Mouse (Mus musculus): ENCODE measurements around the gene Xrcc6. TPM values are rescaled to one million over a fixed set of nuclear protein-coding genes. Genes with fewer than 3 reads are reported as not detected.

The Xrcc6 gene
- polyA plus RNA-seq, 1 experiment from 2014 or later: 87.0 TPM

GRCm38 (mm10) chr15:81960171-81961077 lies 27.2 kb upstream of the Xrcc6 start, which contains the start of gene Pmm1:
Gene Pmm1 (minus strand): TSS chr15:81960930.
- Histone ChIP-seq H3K4me1 (replicated peaks; ENCODE audit: control insufficient read depth, insufficient read depth, low read length) (no peaks in the 10 kb centered on the region), H3K9ac (ENCODE audit: low read length) (peak within 1 kb of the TSS; percentile 66), H3K4me2 (ENCODE audit: low read length) (peak within 1 kb of the TSS; percentile 99), H3K27me3 (replicated peaks; ENCODE audit: control insufficient read depth, insufficient read depth, low read length) (no peaks in the 10 kb centered on the region), H3K36me3 (ENCODE audit: control insufficient read depth, insufficient read depth, low read length) (no peaks in the 10 kb centered on the region), H3K4me3 (ENCODE audit: low read depth, low read length) (peak within 1 kb of the TSS; percentile 65), H3K9me3 (ENCODE audit: control insufficient read depth, low read length) (no peaks in the 10 kb centered on the region), H3K27ac (ENCODE audit: low read depth) (peak within 1 kb of the TSS; percentile 75)
- DNase-seq (ENCODE audit: low spot score) (peak; percentile 99), ATAC-seq (replicated peaks; ENCODE audit: low FRiP score, low TSS enrichment, low read depth) (peak; percentile 98)
- WGBS: under 1% methylated on average over 75 of the region's 77 CpGs

- Histone ChIP-seq H3K27ac (ENCODE audit: low read depth) (no peak overlapping the region), H3K4me2 (ENCODE audit: low read length) (peak overlapping the region; percentile 99), H3K27me3 (replicated peaks; ENCODE audit: control insufficient read depth, insufficient read depth, low read length) (no peaks in the 10 kb centered on the region), H3K36me3 (ENCODE audit: control insufficient read depth, insufficient read depth, low read length) (no peaks in the 10 kb centered on the region), H3K4me1 (replicated peaks; ENCODE audit: control insufficient read depth, insufficient read depth, low read length) (no peaks in the 10 kb centered on the region), H3K9me3 (ENCODE audit: control insufficient read depth, low read length) (no peaks in the 10 kb centered on the region), H3K4me3 (ENCODE audit: low read depth, low read length) (peak overlapping the region; percentile 65), H3K9ac (ENCODE audit: low read length) (no peak overlapping the region)
- 2% methylated on average over 7 of the region's 8 CpGs for WGBS
- ATAC-seq (replicated peaks; ENCODE audit: low FRiP score, low TSS enrichment, low read depth): peak; percentile 38; the same call in 1 of the 2 replicates
- DNase-seq (ENCODE audit: low spot score): no peak
Measured at GRCm38 (mm10) chr15:81961078-81961451, 26.6 kb upstream of the Xrcc6 start.

DNA sequence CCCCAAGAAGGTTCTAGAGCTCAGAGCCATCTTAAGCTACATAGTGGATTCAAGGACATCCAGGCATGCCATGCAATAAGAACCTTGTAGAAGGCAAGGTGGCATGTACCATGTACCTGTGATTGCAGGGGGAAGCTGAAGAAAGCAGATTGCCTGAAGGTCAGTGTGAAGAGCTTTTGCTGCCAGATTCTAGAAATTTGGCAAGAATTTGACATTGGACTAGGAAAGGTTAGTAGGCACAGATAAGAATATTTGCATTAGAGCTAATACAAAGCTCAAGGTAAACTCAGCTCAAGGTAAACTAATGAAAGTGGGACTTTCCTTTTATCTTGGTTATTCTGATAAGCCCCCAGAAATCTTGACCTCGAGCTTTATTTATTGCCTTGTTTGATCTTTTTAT lies 23.4 kb upstream of the Xrcc6 start:
- Histone ChIP-seq H3K4me1 (replicated peaks; ENCODE audit: control insufficient read depth, insufficient read depth, low read length) (no peaks in the 10 kb centered on the region), H3K9me3 (ENCODE audit: control insufficient read depth, low read length) (no peaks in the 10 kb centered on the region), H3K4me3 (ENCODE audit: low read depth, low read length) (no peak overlapping the region), H3K36me3 (ENCODE audit: control insufficient read depth, insufficient read depth, low read length) (no peaks in the 10 kb centered on the region), H3K27me3 (replicated peaks; ENCODE audit: control insufficient read depth, insufficient read depth, low read length) (no peaks in the 10 kb centered on the region), H3K4me2 (ENCODE audit: low read length) (no peak overlapping the region), H3K9ac (ENCODE audit: low read length) (no peak overlapping the region), H3K27ac (ENCODE audit: low read depth) (no peak overlapping the region)
- WGBS: 47% methylated on average over 1 of the region's 1 CpGs
- ATAC-seq (replicated peaks; ENCODE audit: low FRiP score, low TSS enrichment, low read depth) (no peak), DNase-seq (ENCODE audit: low spot score) (no peak)

DNA sequence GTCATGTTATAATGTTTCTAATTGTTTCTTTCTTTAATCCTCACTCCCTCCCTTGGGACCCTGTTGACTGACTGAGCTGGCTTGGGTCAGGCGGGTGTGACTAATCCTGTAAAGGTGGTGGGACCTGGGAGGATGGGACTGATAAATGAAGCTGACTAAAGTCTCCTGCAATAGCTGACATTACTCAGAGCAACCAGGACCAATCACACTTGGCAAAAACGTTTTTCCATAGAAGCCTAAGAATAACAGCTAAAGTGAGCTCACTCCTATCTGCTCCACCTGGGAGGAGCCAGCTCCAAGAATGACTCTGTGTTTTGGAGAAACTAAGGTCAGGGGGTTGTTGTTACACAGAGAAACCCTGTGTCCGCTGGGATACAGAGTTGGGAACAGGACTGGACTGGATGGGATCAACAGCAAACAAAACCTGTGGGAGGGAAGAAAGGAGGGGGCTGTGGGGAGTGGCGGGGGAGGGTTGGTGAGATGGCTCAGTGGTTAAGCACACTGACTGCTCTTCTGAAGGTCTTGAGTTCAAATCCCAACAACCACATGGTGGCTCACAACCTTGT lies 22.6 kb upstream of the Xrcc6 start:
- no peak for DNase-seq (ENCODE audit: low spot score)
- no peaks in the 10 kb centered on the region for H3K27me3 ChIP-seq (replicated peaks; ENCODE audit: control insufficient read depth, insufficient read depth, low read length)
- WGBS: 61% methylated on average over 4 of the region's 4 CpGs

GRCm38 (mm10) chr15:81966062-81966829 lies 21.4 kb upstream of the Xrcc6 start:
- H3K27ac ChIP-seq (ENCODE audit: low read depth): no peak overlapping the region
- no peaks in the 10 kb centered on the region for H3K9me3 ChIP-seq (ENCODE audit: control insufficient read depth, low read length)
- DNase-seq (ENCODE audit: low spot score): no peak
- ATAC-seq (replicated peaks; ENCODE audit: low FRiP score, low TSS enrichment, low read depth): no peak
- H3K4me2 ChIP-seq (ENCODE audit: low read length): no peak overlapping the region
- no peaks in the 10 kb centered on the region for H3K36me3 ChIP-seq (ENCODE audit: control insufficient read depth, insufficient read depth, low read length)
- WGBS: 81% methylated on average over 12 of the region's 14 CpGs
- H3K9ac ChIP-seq (ENCODE audit: low read length): no peak overlapping the region
- no peaks in the 10 kb centered on the region for H3K4me1 ChIP-seq (replicated peaks; ENCODE audit: control insufficient read depth, insufficient read depth, low read length)
- H3K27me3 ChIP-seq (replicated peaks; ENCODE audit: control insufficient read depth, insufficient read depth, low read length): no peaks in the 10 kb centered on the region
- H3K4me3 ChIP-seq (ENCODE audit: low read depth, low read length): no peak overlapping the region

More for the DNA sequence above, 22.6 kb upstream of the Xrcc6 start:
- H3K9me3 ChIP-seq (ENCODE audit: control insufficient read depth, low read length): no peaks in the 10 kb centered on the region
- H3K9ac ChIP-seq (ENCODE audit: low read length): no peak overlapping the region
- no peak overlapping the region for H3K4me3 ChIP-seq (ENCODE audit: low read depth, low read length)
- H3K4me1 ChIP-seq (replicated peaks; ENCODE audit: control insufficient read depth, insufficient read depth, low read length): no peaks in the 10 kb centered on the region
- no peak for ATAC-seq (replicated peaks; ENCODE audit: low FRiP score, low TSS enrichment, low read depth)
- H3K27ac ChIP-seq (ENCODE audit: low read depth): no peak overlapping the region
- H3K4me2 ChIP-seq (ENCODE audit: low read length): no peak overlapping the region
- no peaks in the 10 kb centered on the region for H3K36me3 ChIP-seq (ENCODE audit: control insufficient read depth, insufficient read depth, low read length)

DNA sequence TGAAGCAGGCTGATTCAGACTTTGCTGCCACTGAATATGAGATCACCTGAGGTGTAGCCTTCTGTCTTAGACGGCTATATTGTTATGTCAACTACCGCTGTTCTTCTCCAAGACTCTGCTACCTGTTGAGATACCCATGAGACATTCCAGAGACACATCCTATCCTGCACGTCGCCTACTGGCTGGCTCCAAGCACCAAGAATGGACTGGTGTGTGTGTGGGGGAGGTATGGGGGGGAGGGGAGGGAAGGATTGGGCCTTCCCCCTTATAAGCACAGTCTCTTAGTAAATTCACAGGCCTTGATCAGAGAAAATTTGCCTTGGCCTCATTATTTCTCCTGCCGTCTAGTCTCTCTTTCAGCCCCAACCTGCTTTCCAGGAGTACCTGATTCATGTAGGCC lies 19.8 kb upstream of the Xrcc6 start:
- H3K36me3 ChIP-seq (ENCODE audit: control insufficient read depth, insufficient read depth, low read length): no peaks in the 10 kb centered on the region
- H3K4me1 ChIP-seq (replicated peaks; ENCODE audit: control insufficient read depth, insufficient read depth, low read length): no peaks in the 10 kb centered on the region
- H3K27ac ChIP-seq (ENCODE audit: low read depth): no peak overlapping the region
- ATAC-seq (replicated peaks; ENCODE audit: low FRiP score, low TSS enrichment, low read depth) (no peak), DNase-seq (ENCODE audit: low spot score) (no peak)
- no peaks in the 10 kb centered on the region for H3K27me3 ChIP-seq (replicated peaks; ENCODE audit: control insufficient read depth, insufficient read depth, low read length)
- H3K4me3 ChIP-seq (ENCODE audit: low read depth, low read length): no peak overlapping the region
- WGBS: 81% methylated on average over 5 of the region's 5 CpGs
- H3K9me3 ChIP-seq (ENCODE audit: control insufficient read depth, low read length): no peaks in the 10 kb centered on the region
- H3K4me2 ChIP-seq (ENCODE audit: low read length): no peak overlapping the region
- no peak overlapping the region for H3K9ac ChIP-seq (ENCODE audit: low read length)

DNA sequence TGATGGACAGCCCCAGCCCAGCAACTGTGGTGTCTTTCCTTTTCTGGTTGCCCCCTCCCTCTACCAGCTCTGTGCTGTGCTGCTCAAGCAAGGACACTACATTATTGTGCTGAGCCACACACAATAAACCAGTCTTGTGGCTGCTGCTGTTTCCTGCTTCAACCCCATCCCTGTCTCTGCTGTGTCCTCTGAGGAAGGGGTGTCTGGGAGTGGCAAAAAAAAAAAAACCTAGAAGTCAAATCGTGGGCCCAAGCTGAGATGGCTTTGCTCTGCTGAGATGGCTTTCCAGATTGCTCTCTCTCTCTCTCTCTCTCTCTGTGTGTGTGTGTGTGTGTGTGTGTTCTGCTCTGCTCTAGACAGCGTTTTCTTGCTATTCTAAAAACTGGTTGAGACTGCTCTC lies 19.2 kb upstream of the Xrcc6 start:
- Histone ChIP-seq H3K36me3 (ENCODE audit: control insufficient read depth, insufficient read depth, low read length) (no peaks in the 10 kb centered on the region), H3K4me1 (replicated peaks; ENCODE audit: control insufficient read depth, insufficient read depth, low read length) (no peaks in the 10 kb centered on the region), H3K27ac (ENCODE audit: low read depth) (no peak overlapping the region), H3K4me3 (ENCODE audit: low read depth, low read length) (no peak overlapping the region), H3K27me3 (replicated peaks; ENCODE audit: control insufficient read depth, insufficient read depth, low read length) (no peaks in the 10 kb centered on the region), H3K4me2 (ENCODE audit: low read length) (no peak overlapping the region), H3K9me3 (ENCODE audit: control insufficient read depth, low read length) (no peaks in the 10 kb centered on the region), H3K9ac (ENCODE audit: low read length) (no peak overlapping the region)
- WGBS: 40% methylated on average over 2 of the region's 2 CpGs
- no peak for DNase-seq (ENCODE audit: low spot score)
- ATAC-seq (replicated peaks; ENCODE audit: low FRiP score, low TSS enrichment, low read depth): no peak

- Histone ChIP-seq H3K27me3 (replicated peaks; ENCODE audit: control insufficient read depth, insufficient read depth, low read length) (no peaks in the 10 kb centered on the region), H3K4me1 (replicated peaks; ENCODE audit: control insufficient read depth, insufficient read depth, low read length) (no peaks in the 10 kb centered on the region), H3K4me2 (ENCODE audit: low read length) (no peak overlapping the region), H3K9me3 (ENCODE audit: control insufficient read depth, low read length) (no peaks in the 10 kb centered on the region), H3K36me3 (ENCODE audit: control insufficient read depth, insufficient read depth, low read length) (no peaks in the 10 kb centered on the region), H3K27ac (ENCODE audit: low read depth) (no peak overlapping the region), H3K4me3 (ENCODE audit: low read depth, low read length) (no peak overlapping the region), H3K9ac (ENCODE audit: low read length) (no peak overlapping the region)
- WGBS: 59% methylated on average over 7 of the region's 7 CpGs
- no peak for DNase-seq (ENCODE audit: low spot score)
- ATAC-seq (replicated peaks; ENCODE audit: low FRiP score, low TSS enrichment, low read depth): no peak
Measured at GRCm38 (mm10) chr15:81969173-81969572, 18.5 kb upstream of the Xrcc6 start.
